Mouse (Mus musculus): Measurements from ENCODE around the gene Krtap4-2.
"Not testable (repeated sequence)": the region's sequence is repeated elsewhere in the genome, so short reads cannot be mapped to it uniquely, and the experiment has no call there.

Gene Krtap4-2

GRCm38 (mm10) chr11:99634653-99635134, at the start of gene Krtap4-2:
TSS of gene Krtap4-2 (minus strand) at chr11:99635084.
- no peak for DNase-seq

GRCm38 (mm10) chr11:99683481-99683880, 48.6 kb upstream of the Krtap4-2 start:
- DNase-seq, result no peak

- DNase-seq, result no peak
Measured at GRCm38 (mm10) chr11:99665860-99666259, 31.0 kb upstream of the Krtap4-2 start, which contains the start of gene Krtap4-6. TSS of gene Krtap4-6 (minus strand) at chr11:99665960.

- no peak for DNase-seq
Measured at GRCm38 (mm10) chr11:99662802-99663201, 27.9 kb upstream of the Krtap4-2 start.

- DNase-seq, result no peak
Measured at GRCm38 (mm10) chr11:99659256-99659655, 24.4 kb upstream of the Krtap4-2 start.

GRCm38 (mm10) chr11:99658467-99659010, 23.7 kb upstream of the Krtap4-2 start, which contains the start of gene Gm11563:
TSS of gene Gm11563 (minus strand) at chr11:99658960.
- not testable (repeated sequence) for DNase-seq

GRCm38 (mm10) chr11:99657051-99657450, 22.2 kb upstream of the Krtap4-2 start:
- no peak for DNase-seq

GRCm38 (mm10) chr11:99650136-99650535, 15.3 kb upstream of the Krtap4-2 start, which contains the start of gene Gm11555:
TSS of gene Gm11555 (minus strand) at chr11:99650236.
- DNase-seq, result no peak

- DNase-seq, result no peak
Measured at GRCm38 (mm10) chr11:99646444-99646843, 11.6 kb upstream of the Krtap4-2 start.

GRCm38 (mm10) chr11:99644351-99644750, 9.5 kb upstream of the Krtap4-2 start:
- DNase-seq, result no peak

- not testable (repeated sequence) for DNase-seq
Measured at GRCm38 (mm10) chr11:99643635-99644139, 8.8 kb upstream of the Krtap4-2 start, which contains the start of gene Krtap4-7. TSS of gene Krtap4-7 (minus strand) at chr11:99644089.

- no peak for DNase-seq
Measured at GRCm38 (mm10) chr11:99640926-99641325, 6.0 kb upstream of the Krtap4-2 start.

- DNase-seq, result no peak
Measured at GRCm38 (mm10) chr11:99637086-99637485, 2.2 kb upstream of the Krtap4-2 start.

- no peak for DNase-seq
Measured at GRCm38 (mm10) chr11:99633293-99633692, 1.6 kb downstream of the Krtap4-2 start.

GRCm38 (mm10) chr11:99630890-99631289, 4.0 kb downstream of the Krtap4-2 start:
- no peak for DNase-seq

- DNase-seq, result no peak
Measured at GRCm38 (mm10) chr11:99628138-99628537, 6.7 kb downstream of the Krtap4-2 start, which contains the start of gene Krtap4-1. TSS of gene Krtap4-1 (minus strand) at chr11:99628238.

- DNase-seq, result no peak
Measured at GRCm38 (mm10) chr11:99620335-99620734, 14.5 kb downstream of the Krtap4-2 start, which contains the start of gene Gm11562. TSS of gene Gm11562 (minus strand) at chr11:99620435.

GRCm38 (mm10) chr11:99614796-99615363, 20.0 kb downstream of the Krtap4-2 start, which contains the start of gene Krtap2-4:
TSS of gene Krtap2-4 (minus strand) at chr11:99614846.
- DNase-seq, result no peak

- not testable (repeated sequence) for DNase-seq
Measured at GRCm38 (mm10) chr11:99610089-99610488, 24.8 kb downstream of the Krtap4-2 start, which contains the start of gene Gm11937. TSS of gene Gm11937 (minus strand) at chr11:99610189.

- no peak for DNase-seq
Measured at GRCm38 (mm10) chr11:99609126-99609525, 25.8 kb downstream of the Krtap4-2 start.

GRCm38 (mm10) chr11:99603208-99603607, 31.7 kb downstream of the Krtap4-2 start, which contains the start of gene Gm11938:
TSS of gene Gm11938 (minus strand) at chr11:99603308.
- DNase-seq, result not testable (repeated sequence)

- not testable (repeated sequence) for DNase-seq
Measured at GRCm38 (mm10) chr11:99597742-99598141, 37.1 kb downstream of the Krtap4-2 start, which contains the start of gene Krtap9-3. TSS of gene Krtap9-3 (minus strand) at chr11:99598105.

GRCm38 (mm10) chr11:99590981-99591380, 43.9 kb downstream of the Krtap4-2 start, which contains the start of gene Krtap1-3:
TSS of gene Krtap1-3 (minus strand) at chr11:99591339.
- no peak for DNase-seq
